Mouse (Mus musculus) liver, embryonic 14.5 days (tissue): ENCODE measurements around the gene Ncaph2. TPM values are rescaled to one million over a fixed set of nuclear protein-coding genes. Genes with fewer than 3 reads are reported as not detected.

ENCODE experiments used
- ATAC-seq: fragments of 200-750 bp; cut with Nextera tagmentation; 2 replicates; pipeline ENCODE4 v1.8.0; 2017; ENCODE audit warnings: moderate number of reproducible peaks, mild to moderate bottlenecking, moderate library complexity; ENCODE audit not compliant: insufficient read depth
- DNase-seq, 3 experiments: peaks; one replicate each; pipeline ENCODE4 v3.0.0-alpha.2; 2012 to 2013; ENCODE audit warnings: low read depth in 3 of 3, low spot score in 3 of 3
- H3K27ac ChIP-seq: fragments of 300-500 bp; sonication (generic); 2 replicates; pipeline ENCODE4 v1.5.1; 2014; ENCODE audit warnings: moderate library complexity, mild to moderate bottlenecking, control low read depth, inconsistent platforms
- H3K27me3 ChIP-seq: fragments of 300-500 bp; sonication (generic); 2 replicates; pipeline ENCODE4 v1.6.1; 2014; ENCODE audit warnings: mild to moderate bottlenecking, low read length, moderate library complexity; ENCODE audit not compliant: control insufficient read depth, insufficient read depth
- H3K36me3 ChIP-seq: fragments of 300-500 bp; sonication (generic); replicated peaks from 2 replicates; pipeline ENCODE4 v1.6.1; 2014; ENCODE audit warnings: low read depth; ENCODE audit not compliant: control insufficient read depth, insufficient read depth
- H3K4me1 ChIP-seq, 2 experiments: fragments of 200-500 bp in 1 of 2; fragments of 300-500 bp in 1 of 2; sonication (generic) in 1 of 2; replicated peaks; 2 replicates each; pipeline ENCODE4 v1.6.1; 2012 to 2014; ENCODE audit warnings: antibody characterized with exemption in 1 of 2, inconsistent platforms in 1 of 2, low read length in 1 of 2; ENCODE audit not compliant: control insufficient read depth in 2 of 2, insufficient read depth in 2 of 2
- H3K4me2 ChIP-seq: fragments of 300-500 bp; sonication (generic); 2 replicates; pipeline ENCODE4 v1.6.1; 2014; ENCODE audit warnings: low read depth, mild to moderate bottlenecking, control low read depth, moderate library complexity
- H3K4me3 ChIP-seq, 2 experiments: fragments of 200-500 bp in 1 of 2; fragments of 300-500 bp in 1 of 2; sonication (generic) in 1 of 2; 2 replicates each; pipeline ENCODE4 v1.5.1; 2012 to 2014; ENCODE audit warnings: low read depth in 2 of 2, low read length in 2 of 2, mild to moderate bottlenecking in 2 of 2, control low read depth in 1 of 2, inconsistent platforms in 1 of 2, moderate library complexity in 1 of 2; ENCODE audit not compliant: insufficient read depth in 1 of 2
- H3K9ac ChIP-seq: fragments of 300-500 bp; sonication (generic); replicated peaks from 2 replicates; pipeline ENCODE4 v1.6.1; 2014; ENCODE audit warnings: mild to moderate bottlenecking, control low read depth, moderate library complexity
- H3K9me3 ChIP-seq: fragments of 300-500 bp; sonication (generic); 2 replicates; pipeline ENCODE4 v1.6.1; 2016; ENCODE audit warnings: low read length, mixed read lengths; ENCODE audit not compliant: control insufficient read depth
- CTCF ChIP-seq: IDR thresholded peaks from 2 replicates; pipeline ENCODE4 v1.5.1; 2016; ENCODE audit warnings: antibody characterized with exemption, low read depth, control low read depth
- EP300 ChIP-seq: IDR thresholded peaks from 2 replicates; pipeline ENCODE4 v1.6.1; 2016; ENCODE audit warnings: antibody characterized with exemption, low read depth
- WGBS: fragments of 180-500 bp; shearing (Covaris S2); extraction: QIAGEN DNeasy Blood & Tissue Kit; methylation state at CpG from one replicate; pipeline ENCODE4 v1.1.7; 2014; ENCODE audit not compliant: insufficient replicate concordance; 5-methylcytosine and 5-hydroxymethylcytosine counted together
- polyA plus RNA-seq, 2 experiments: library from polyadenylated mRNA; depleted of rRNA in 1 of 2; stranded (reverse) in 1 of 2; unstranded in 1 of 2; fragments of >200 nt; fragmentation: Nextera tagmentation in 1 of 2; extraction: Ambion mirVana in 1 of 2; gene quantifications; 2 replicates each; pipeline versions ENCODE4 v1.2.1 to v1.2.3; 2012 to 2014

Ncaph2 gene
- polyA plus RNA-seq, 2 experiments = 77.0 to 104 TPM

GRCm38 (mm10) chr15:89363051-89363450, 7.5 kb downstream of the Ncaph2 start:
- ATAC-seq (no peak), DNase-seq (no peak)
- peaks cover 84% of the 10 kb centered on the region for H3K36me3 ChIP-seq
- H3K9me3 ChIP-seq = no peaks in the 10 kb centered on the region
- no peaks in the 10 kb centered on the region for H3K27me3 ChIP-seq
- no peak overlapping the region for H3K4me3 ChIP-seq
- 92% methylated on average over 7 of the region's 7 CpGs for WGBS
- no peak overlapping the region for H3K9ac ChIP-seq
- TF ChIP-seq EP300 (no peak), CTCF (no peak)
- peaks cover 5 to 6% of the 10 kb centered on the region in 2 experiments; a peak in 2 of 4 replicates for H3K4me1 ChIP-seq
- H3K27ac ChIP-seq = no peak overlapping the region
- H3K4me2 ChIP-seq = no peak overlapping the region

- TF ChIP-seq EP300 (no peak), CTCF (no peak)
- Histone ChIP-seq H3K27me3 (no peaks in the 10 kb centered on the region), H3K4me1 (no peaks in the 10 kb centered on the region), H3K9ac (no peak overlapping the region), H3K4me3 (no peak overlapping the region), H3K9me3 (no peaks in the 10 kb centered on the region), H3K27ac (no peak overlapping the region), H3K36me3 (peaks cover 98% of the 10 kb centered on the region), H3K4me2 (no peak overlapping the region)
- 87% methylated on average over 4 of the region's 4 CpGs for WGBS
- DNase-seq = no peak
- no peak for ATAC-seq
Observed at GRCm38 (mm10) chr15:89365141-89365551, 9.6 kb downstream of the Ncaph2 start.

GRCm38 (mm10) chr15:89372068-89372467, 16.5 kb downstream of the Ncaph2 start:
- Histone ChIP-seq H3K36me3 (peaks cover 55% of the 10 kb centered on the region), H3K27ac (no peak overlapping the region), H3K9me3 (no peaks in the 10 kb centered on the region), H3K4me1 (0 out of 4 replicates have a peak, but pooled peaks cover 0 to 3% of the 10 kb centered on the region in 2 experiments), H3K27me3 (peaks cover 6% of the 10 kb centered on the region; the same call in 1 of the 2 replicates), H3K4me2 (no peak overlapping the region), H3K9ac (no peak overlapping the region), H3K4me3 (no peak overlapping the region)
- TF ChIP-seq CTCF (no peak), EP300 (no peak)
- WGBS = 84% methylated on average over 13 of the region's 13 CpGs
- no peak for DNase-seq
- ATAC-seq = no peak

GRCm38 (mm10) chr15:89372536-89372935, 17.0 kb downstream of the Ncaph2 start:
- Histone ChIP-seq H3K4me3 (0 out of 4 replicates have a peak overlapping the region, but pooled peaks of 1 of the 2 experiments have one; percentile 69), H3K27me3 (peaks cover 10% of the 10 kb centered on the region), H3K9me3 (no peaks in the 10 kb centered on the region), H3K4me1 (peaks cover 0 to 4% of the 10 kb centered on the region in 2 experiments; a peak in 1 of 4 replicates), H3K27ac (no peak overlapping the region), H3K4me2 (peak overlapping the region; percentile 75), H3K9ac (no peak overlapping the region), H3K36me3 (peaks cover 51% of the 10 kb centered on the region)
- 77% methylated on average over 7 of the region's 7 CpGs for WGBS
- TF ChIP-seq CTCF (no peak), EP300 (no peak)
- ATAC-seq (no peak), DNase-seq (no peak)

- peak overlapping the region; percentile 75 for H3K4me2 ChIP-seq
- H3K4me1 ChIP-seq = peaks cover 0 to 4% of the 10 kb centered on the region in 2 experiments; a peak in 1 of 4 replicates
- 1% methylated on average over 35 of the region's 35 CpGs for WGBS
- H3K4me3 ChIP-seq = peak overlapping the region; percentile 69 to 82
- H3K36me3 ChIP-seq = peaks cover 44% of the 10 kb centered on the region
- ATAC-seq = peak; percentile 84
- peak overlapping the region; percentile 85 for H3K9ac ChIP-seq
- peaks cover 17% of the 10 kb centered on the region for H3K27me3 ChIP-seq
- DNase-seq = peak; percentile 69 to 79 (median 74)
- peak overlapping the region; percentile 35 for H3K27ac ChIP-seq
- TF ChIP-seq EP300 (no peak), CTCF (peak; percentile 88)
- H3K9me3 ChIP-seq = no peaks in the 10 kb centered on the region
Observed at GRCm38 (mm10) chr15:89373027-89373761, 17.7 kb downstream of the Ncaph2 start.
